Mouse (Mus musculus): ENCODE data around the gene Ahdc1. TPM values are rescaled to one million over a fixed set of nuclear protein-coding genes. Genes with fewer than 3 reads are reported as not detected.
A peak's percentile ranks its signal among the peaks of the same experiment; 100 is the strongest.

Ahdc1 gene
- total RNA-seq, 2 experiments from 2014 or later, result 54.0 to 63.0 TPM

DNA sequence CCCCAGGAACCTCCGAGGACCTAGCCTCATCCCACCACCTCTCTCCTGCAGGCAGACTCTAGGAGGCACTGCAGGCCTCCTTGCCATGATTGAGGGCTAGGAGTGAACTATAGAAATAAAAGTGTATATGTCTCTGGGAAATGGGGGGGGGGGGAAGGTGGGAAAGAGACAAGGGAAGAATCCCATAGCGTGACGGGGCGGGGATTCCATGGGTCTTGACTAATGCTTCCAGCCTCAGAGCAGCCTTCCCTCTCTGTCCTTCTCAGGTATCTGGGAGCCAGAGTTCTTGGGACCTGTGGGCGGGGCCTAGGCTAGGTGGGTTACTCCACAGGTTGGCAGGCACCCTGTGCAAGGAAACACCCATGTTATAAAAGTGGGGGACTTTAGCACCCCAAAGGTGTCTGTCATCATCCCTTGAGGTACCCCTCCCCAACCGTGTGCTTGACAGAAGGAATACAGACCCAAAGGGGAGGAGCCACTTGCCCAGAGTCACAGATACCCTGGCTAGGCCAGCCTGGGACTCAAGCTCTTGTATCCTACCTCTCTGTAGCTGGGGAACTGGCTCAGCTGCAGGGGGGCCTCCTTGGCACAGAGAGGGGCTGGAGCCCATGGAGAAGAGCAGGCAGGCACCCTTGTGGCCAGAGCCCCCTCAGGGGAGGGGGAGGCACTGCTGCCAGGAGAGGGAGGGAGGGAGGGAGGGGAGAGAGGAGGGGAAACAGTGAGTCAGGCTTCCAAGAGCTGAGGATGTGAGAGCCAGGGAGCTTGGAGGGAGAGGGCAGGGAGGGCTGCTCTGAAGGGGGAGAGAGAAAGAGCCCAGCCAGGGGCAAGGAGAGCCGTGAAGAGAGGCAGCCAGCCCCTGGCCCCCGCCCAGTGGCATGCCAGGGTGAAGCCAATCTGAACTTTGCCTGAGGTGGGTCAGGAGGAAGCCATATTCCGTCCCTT, 4.9 kb downstream of the Ahdc1 start:
- intact Hi-C loops (cut with DNase I), result no loop called here
- DNase-seq, result peak; percentile 45 to 53

- peak; percentile 65 to 70 for DNase-seq
These were observed 5.8 kb downstream of the Ahdc1 start for GRCm38 (mm10) chr4:133016677-133017415.

GRCm38 (mm10) chr4:133017597-133018262, 6.7 kb downstream of the Ahdc1 start:
- DNase-seq, result no peak
- intact Hi-C loops (cut with DNase I), result no loop called here

More at GRCm38 (mm10) chr4:133016677-133017415, 5.8 kb downstream of the Ahdc1 start:
- intact Hi-C loops (cut with DNase I), result no loop called here

DNA sequence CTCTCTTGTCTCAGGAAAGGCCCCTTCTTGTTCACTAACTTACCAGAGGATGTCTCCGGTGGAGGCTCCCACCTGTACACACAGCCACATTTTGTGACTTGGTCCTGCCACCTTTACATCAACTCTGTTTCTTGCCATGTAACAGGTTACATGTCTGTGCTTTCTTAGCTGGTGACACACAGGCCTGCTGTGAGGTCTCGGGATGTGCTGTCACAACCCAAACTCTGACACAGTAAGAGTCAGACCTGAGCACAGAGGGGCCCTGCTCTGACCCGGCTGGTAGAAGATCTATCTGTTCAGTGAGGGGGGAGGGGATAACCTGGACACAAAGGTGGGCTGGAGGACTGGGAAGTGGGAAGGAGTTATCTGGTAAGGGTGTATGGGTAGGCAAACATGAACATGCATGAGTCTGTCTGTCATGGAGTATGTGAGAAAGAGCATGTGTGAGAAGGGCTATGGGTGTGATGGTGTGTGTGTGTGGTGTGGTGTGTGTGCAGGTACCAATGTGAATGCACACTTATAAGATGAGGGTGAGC, 7.3 kb downstream of the Ahdc1 start:
- intact Hi-C loops (cut with DNase I), result no loop called here
- DNase-seq, result no peak

DNA sequence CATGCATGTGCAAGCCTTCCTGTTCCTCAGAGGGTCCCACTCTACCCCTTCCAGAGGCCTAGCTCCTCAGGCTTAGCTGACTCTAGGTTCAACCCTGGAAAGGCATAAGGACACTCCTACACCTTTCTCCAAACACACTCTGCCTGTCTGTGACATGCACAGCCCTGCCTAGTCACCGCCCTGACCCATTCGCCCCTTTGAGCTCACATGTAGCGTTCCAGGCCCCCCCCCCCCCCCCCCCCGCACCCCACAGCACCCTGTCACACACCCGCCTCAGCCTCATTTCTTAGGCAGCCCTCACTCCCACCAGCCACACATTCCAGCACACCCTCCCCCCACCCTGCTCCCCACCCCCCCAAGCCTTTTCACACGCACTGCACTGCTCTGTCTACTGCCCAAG, 9.7 kb downstream of the Ahdc1 start:
- intact Hi-C loops (cut with DNase I), result loop anchor here (2.0 kb wide), 1 partner anchor 16 kb away; no protein-coding TSS in a partner anchor
- no peak for DNase-seq

DNA sequence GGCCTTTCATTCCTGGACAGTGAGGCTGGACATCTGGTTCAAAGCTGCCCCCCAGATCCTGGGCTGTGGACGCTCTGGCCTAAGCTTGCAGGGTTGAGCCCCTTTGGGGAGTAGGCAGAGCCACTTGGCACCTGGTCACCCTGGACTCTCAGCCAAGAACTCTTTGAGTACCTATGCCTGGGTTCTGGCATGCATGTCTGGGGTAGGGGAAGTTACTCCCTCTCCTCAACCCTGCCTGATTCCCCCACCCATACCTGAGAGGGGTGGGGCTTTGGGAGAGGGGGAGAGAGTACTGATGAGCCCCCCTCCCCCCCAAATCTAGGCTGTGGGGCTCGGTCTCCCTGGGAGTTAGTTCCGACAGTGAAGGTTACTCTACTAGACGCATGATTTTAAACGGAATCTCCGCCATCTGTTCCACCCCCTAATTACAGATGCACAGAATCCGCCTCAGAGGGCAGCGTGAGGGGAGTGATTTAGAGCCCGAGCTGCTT, 10.2 kb downstream of the Ahdc1 start:
- intact Hi-C loops (cut with DNase I), result loop anchor here (2.0 kb wide), 1 partner anchor 16 kb away; no protein-coding TSS in a partner anchor
- peak in 1 of 2 experiments; percentile 60 for DNase-seq

GRCm38 (mm10) chr4:133022217-133022616, 11.2 kb downstream of the Ahdc1 start:
- intact Hi-C loops (cut with DNase I), result no loop called here
- DNase-seq, result no peak

GRCm38 (mm10) chr4:133022954-133023635, 12.0 kb downstream of the Ahdc1 start:
- DNase-seq, result no peak
- intact Hi-C loops (cut with DNase I), result no loop called here

DNA sequence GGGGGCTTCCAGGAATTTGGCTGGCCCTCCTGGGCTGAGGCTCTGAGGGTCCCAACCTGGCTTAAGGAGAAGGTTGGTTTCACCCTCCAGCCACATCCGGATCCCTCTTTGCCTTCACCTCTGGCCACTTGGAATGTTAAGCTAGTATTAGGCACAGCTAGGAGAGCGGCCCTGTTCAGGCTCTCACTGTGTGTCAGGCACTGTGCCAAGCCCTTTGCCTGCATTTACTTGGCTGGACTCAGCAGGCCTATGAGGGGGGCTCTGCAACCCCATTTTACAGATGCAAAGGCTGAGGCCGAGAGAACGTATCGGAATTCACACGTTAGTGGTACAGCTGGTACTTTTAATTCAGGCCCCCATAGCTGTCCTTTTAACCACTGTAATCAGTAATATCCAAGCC, 12.6 kb downstream of the Ahdc1 start:
- intact Hi-C loops (cut with DNase I), result no loop called here
- no peak for DNase-seq

GRCm38 (mm10) chr4:133024404-133024803, 13.3 kb downstream of the Ahdc1 start:
- DNase-seq, result no peak
- intact Hi-C loops (cut with DNase I), result no loop called here

DNA sequence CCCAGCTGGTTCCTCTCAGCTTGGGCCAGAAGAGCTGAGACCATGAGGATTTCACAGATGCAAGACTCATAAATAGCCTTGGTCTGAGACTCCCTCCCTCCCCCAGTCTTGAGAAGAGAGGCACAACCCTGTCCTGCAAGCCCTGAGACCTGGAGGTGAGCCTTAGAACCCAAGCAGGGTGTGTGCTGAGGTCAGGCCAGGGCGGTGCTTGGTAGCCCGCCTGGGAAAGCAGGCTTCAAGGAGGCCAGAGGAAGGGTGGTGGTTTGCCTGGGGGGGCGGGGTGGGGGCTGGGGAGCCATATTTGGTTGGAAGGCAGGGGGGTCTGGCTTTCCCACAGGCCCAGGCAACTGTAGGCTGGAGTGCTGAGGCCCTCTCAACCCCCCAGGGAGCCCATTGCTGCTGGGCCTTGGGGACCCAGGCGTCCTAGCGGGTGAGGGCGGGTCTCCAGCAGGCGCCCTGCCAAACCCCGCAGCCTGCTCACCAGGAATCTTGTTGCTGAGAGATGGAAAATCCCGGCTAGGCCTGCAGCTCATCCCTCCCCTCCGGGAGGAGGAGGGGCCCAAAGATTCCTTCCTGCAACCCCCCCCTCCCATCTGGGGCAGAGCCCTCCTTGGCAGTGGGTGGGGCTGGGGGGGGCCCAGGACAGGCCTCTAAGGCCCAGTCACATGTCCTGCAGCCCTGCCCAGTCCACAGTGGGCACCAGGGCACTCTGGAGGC, 14.1 kb downstream of the Ahdc1 start:
- peak; percentile 69 to 75 for DNase-seq
- intact Hi-C loops (cut with DNase I), result no loop called here

GRCm38 (mm10) chr4:133026272-133026671, 15.2 kb downstream of the Ahdc1 start:
- intact Hi-C loops (cut with DNase I), result no loop called here
- no peak for DNase-seq

DNA sequence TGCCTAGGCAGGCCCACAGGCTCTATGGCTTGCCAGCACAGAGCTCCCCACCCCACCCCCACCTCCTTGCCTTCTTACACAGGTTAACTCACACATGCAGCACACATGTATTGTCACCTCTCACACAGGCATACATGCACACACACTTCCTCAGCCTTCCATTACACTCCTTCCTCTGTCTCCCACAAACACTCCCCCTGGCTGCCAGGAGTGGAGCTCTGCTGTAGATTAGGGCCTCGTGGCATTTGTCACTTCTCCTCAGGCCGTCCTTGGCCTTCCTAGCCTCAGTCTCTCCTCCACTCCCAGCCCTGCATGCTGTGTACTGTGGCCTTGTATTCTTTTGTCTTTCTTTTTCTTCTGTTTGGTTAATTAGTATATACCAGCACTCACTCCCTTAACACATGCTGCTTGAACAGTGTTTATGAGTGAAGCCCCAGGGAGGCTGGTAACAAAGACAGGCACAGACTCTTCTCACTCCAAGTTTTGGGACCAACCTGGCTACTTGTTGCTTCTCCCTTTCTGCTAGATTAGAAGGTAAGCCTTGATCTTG, 15.8 kb downstream of the Ahdc1 start:
- DNase-seq, result no peak
- intact Hi-C loops (cut with DNase I), result no loop called here

- intact Hi-C loops (cut with DNase I), result no loop called here
- no peak for DNase-seq
These were observed 16.7 kb downstream of the Ahdc1 start for GRCm38 (mm10) chr4:133027721-133028120.

DNA sequence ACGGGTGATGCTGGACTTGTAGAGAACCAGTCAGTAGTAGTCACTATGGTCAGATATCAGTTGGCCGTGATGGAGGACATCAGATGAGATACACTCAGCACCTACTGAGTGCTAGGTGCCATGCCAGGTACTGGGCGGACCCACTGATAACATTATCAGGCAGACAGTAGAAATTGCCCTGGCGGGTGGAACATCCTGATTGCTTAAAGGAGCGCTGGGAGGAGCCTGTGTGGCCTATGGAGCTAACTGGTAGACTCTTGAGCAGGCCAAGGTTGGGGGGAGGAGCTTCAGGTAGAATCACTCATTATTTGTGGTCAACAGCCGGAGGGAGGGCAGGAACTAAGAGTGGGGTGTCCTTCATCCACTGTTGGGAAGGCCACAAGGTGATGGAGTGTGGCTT, 17.1 kb downstream of the Ahdc1 start:
- intact Hi-C loops (cut with DNase I), result no loop called here
- no peak for DNase-seq

DNA sequence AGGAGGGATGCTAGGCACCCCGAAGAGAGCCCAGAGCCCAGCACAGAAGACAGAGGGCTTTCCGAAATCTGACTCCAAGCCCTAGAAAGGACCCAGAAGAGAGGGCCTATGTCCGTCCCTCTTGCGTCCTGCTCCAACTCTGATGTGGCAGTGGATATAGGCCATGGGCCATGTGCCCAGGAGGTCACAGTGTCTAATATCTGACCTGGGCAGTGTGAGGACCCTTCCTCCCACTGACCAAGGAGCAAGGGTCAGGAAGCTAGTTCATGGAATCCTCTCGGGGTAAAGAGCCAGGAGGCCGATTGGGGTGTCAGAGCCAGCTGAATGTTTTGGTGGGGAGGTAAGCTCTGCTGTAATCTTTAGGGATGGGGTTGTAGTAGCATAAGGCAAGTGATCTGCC, 17.8 kb downstream of the Ahdc1 start:
- DNase-seq, result no peak
- intact Hi-C loops (cut with DNase I), result no loop called here

DNA sequence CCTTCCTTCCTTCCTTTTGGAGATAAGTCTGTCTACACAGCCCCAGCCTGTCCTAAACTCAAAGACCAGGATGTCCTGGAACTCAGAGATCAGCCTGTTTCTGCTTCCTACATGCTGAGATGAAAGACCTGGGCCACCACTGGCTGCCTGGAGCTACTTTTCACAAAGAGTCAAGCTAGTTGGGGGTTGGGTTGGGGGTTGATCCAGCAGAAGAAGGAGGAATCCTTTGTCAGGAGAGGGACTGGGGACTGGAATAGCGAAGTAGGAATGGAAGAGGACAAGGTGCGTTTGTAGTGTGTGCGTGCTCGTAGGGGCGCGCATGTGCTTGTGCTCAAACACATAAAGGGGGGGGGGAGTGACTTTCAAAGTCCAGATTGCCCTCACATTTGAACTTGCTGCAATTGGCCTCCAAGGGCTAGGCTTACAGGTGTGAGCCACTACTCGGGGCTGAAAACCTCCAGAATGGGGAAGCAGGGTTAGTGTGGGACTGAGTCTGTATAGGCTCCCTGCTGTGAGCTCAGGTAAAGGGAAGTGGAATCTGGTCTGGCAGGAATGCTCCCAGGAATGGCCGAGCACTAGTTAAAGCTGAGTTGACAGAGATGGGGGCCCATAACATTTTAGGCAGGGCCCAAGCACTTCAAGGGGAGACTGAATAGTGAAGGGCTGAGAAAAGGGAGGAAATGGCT, 21.5 kb downstream of the Ahdc1 start:
- intact Hi-C loops (cut with DNase I), result no loop called here
- no peak for DNase-seq

GRCm38 (mm10) chr4:133034478-133034877, 23.4 kb downstream of the Ahdc1 start:
- DNase-seq, result no peak
- intact Hi-C loops (cut with DNase I), result no loop called here

GRCm38 (mm10) chr4:133035446-133035845, 24.4 kb downstream of the Ahdc1 start:
- intact Hi-C loops (cut with DNase I), result no loop called here
- peak in 1 of 2 experiments; percentile 47 for DNase-seq

All from heart, postnatal 10 days (tissue).